Mouse (Mus musculus): Measurements from ENCODE around the gene Mdh1b. TPM values are rescaled to one million over a fixed set of nuclear protein-coding genes. Genes with fewer than 3 reads are reported as not detected.

Gene Mdh1b
- polyA plus RNA-seq, 1 experiment from 2014 or later, result not detected

GRCm38 (mm10) chr1:63708876-63709275 lies 21.2 kb downstream of the Mdh1b start:
- peaks cover 17% of the 10 kb centered on the region for H3K4me1 ChIP-seq
- H3K9me3 ChIP-seq, result no peaks in the 10 kb centered on the region
- no peak for ATAC-seq (ENCODE audit: low FRiP score, low read depth)
- H3K4me2 ChIP-seq (replicated peaks), result no peak overlapping the region
- 77% methylated on average over 3 of the region's 3 CpGs for WGBS
- no peak overlapping the region for H3K4me3 ChIP-seq
- H3K27me3 ChIP-seq, result peaks cover 20% of the 10 kb centered on the region; the same call in 1 of the 2 replicates
- H3K27ac ChIP-seq, result no peak overlapping the region
- no peaks in the 10 kb centered on the region for H3K36me3 ChIP-seq
- H3K9ac ChIP-seq, result no peak overlapping the region

- Histone ChIP-seq H3K27me3 (peaks cover 19% of the 10 kb centered on the region), H3K4me3 (no peak overlapping the region), H3K36me3 (no peaks in the 10 kb centered on the region), H3K4me2 (replicated peaks) (peak overlapping the region; percentile 26; the same call in 1 of the 2 replicates), H3K27ac (no peak overlapping the region), H3K4me1 (peaks cover 17% of the 10 kb centered on the region), H3K9ac (no peak overlapping the region), H3K9me3 (no peaks in the 10 kb centered on the region)
- peak; percentile 94 for ATAC-seq (ENCODE audit: low FRiP score, low read depth)
- WGBS, result 30% methylated on average over 5 of the region's 5 CpGs
Observed at GRCm38 (mm10) chr1:63705733-63706132, 24.4 kb downstream of the Mdh1b start.

- Histone ChIP-seq H3K9me3 (no peaks in the 10 kb centered on the region; the same call in 1 of the 2 replicates), H3K4me3 (no peak overlapping the region), H3K4me1 (no peaks in the 10 kb centered on the region), H3K27ac (no peak overlapping the region), H3K4me2 (replicated peaks) (no peak overlapping the region), H3K27me3 (peaks cover 36% of the 10 kb centered on the region), H3K36me3 (no peaks in the 10 kb centered on the region), H3K9ac (no peak overlapping the region)
- WGBS, result 78% methylated on average over 3 of the region's 3 CpGs
- ATAC-seq (ENCODE audit: low FRiP score, low read depth), result no peak
Observed at GRCm38 (mm10) chr1:63696861-63697260, 33.3 kb downstream of the Mdh1b start.

GRCm38 (mm10) chr1:63686827-63687226 lies 43.3 kb downstream of the Mdh1b start, which contains the start of gene Dytn:
Gene Dytn (minus strand): TSS chr1:63686927.
- no peak within 1 kb of the TSS for H3K4me2 ChIP-seq (replicated peaks)
- H3K9me3 ChIP-seq, result no peaks in the 10 kb centered on the region
- ATAC-seq (ENCODE audit: low FRiP score, low read depth), result no peak
- no peaks in the 10 kb centered on the region for H3K4me1 ChIP-seq
- H3K36me3 ChIP-seq, result no peaks in the 10 kb centered on the region
- H3K27ac ChIP-seq, result no peak within 1 kb of the TSS
- 83% methylated on average over 4 of the region's 4 CpGs for WGBS
- H3K4me3 ChIP-seq, result no peak within 1 kb of the TSS
- peaks cover 36% of the 10 kb centered on the region for H3K27me3 ChIP-seq
- H3K9ac ChIP-seq, result no peak within 1 kb of the TSS

GRCm38 (mm10) chr1:63675975-63676374 lies 54.1 kb downstream of the Mdh1b start:
- Histone ChIP-seq H3K4me2 (replicated peaks) (no peak overlapping the region), H3K9me3 (no peaks in the 10 kb centered on the region), H3K4me1 (no peaks in the 10 kb centered on the region), H3K4me3 (no peak overlapping the region), H3K27ac (no peak overlapping the region), H3K27me3 (peaks cover 12% of the 10 kb centered on the region), H3K9ac (no peak overlapping the region), H3K36me3 (no peaks in the 10 kb centered on the region)
- ATAC-seq (ENCODE audit: low FRiP score, low read depth), result no peak
- WGBS, result 86% methylated on average over 3 of the region's 3 CpGs

GRCm38 (mm10) chr1:63668852-63669160 lies 61.3 kb downstream of the Mdh1b start:
- Histone ChIP-seq H3K4me2 (replicated peaks) (peak overlapping the region; percentile 31; the same call in 1 of the 2 replicates), H3K4me3 (no peak overlapping the region), H3K27ac (no peak overlapping the region), H3K9me3 (no peaks in the 10 kb centered on the region), H3K4me1 (0 out of 2 replicates have a peak, but pooled peaks cover 8% of the 10 kb centered on the region), H3K27me3 (peaks cover 29% of the 10 kb centered on the region), H3K9ac (no peak overlapping the region), H3K36me3 (no peaks in the 10 kb centered on the region)
- no peak for ATAC-seq (ENCODE audit: low FRiP score, low read depth)
- 6% methylated on average over 3 of the region's 3 CpGs for WGBS

- no peaks in the 10 kb centered on the region for H3K36me3 ChIP-seq
- no peaks in the 10 kb centered on the region for H3K9me3 ChIP-seq
- H3K4me1 ChIP-seq, result 0 out of 2 replicates have a peak, but pooled peaks cover 8% of the 10 kb centered on the region
- no peak overlapping the region for H3K4me3 ChIP-seq
- 24% methylated on average over 13 of the region's 13 CpGs for WGBS
- peak overlapping the region; percentile 31; the same call in 1 of the 2 replicates for H3K4me2 ChIP-seq (replicated peaks)
- no peak for ATAC-seq (ENCODE audit: low FRiP score, low read depth)
- H3K27ac ChIP-seq, result no peak overlapping the region
- peaks cover 29% of the 10 kb centered on the region for H3K27me3 ChIP-seq
- H3K9ac ChIP-seq, result no peak overlapping the region
Observed at GRCm38 (mm10) chr1:63667949-63668851, 61.9 kb downstream of the Mdh1b start.

GRCm38 (mm10) chr1:63667201-63667948 lies 62.7 kb downstream of the Mdh1b start:
- no peak for ATAC-seq (ENCODE audit: low FRiP score, low read depth)
- Histone ChIP-seq H3K36me3 (no peaks in the 10 kb centered on the region), H3K9me3 (no peaks in the 10 kb centered on the region), H3K27ac (no peak overlapping the region), H3K4me2 (replicated peaks) (no peak overlapping the region), H3K4me1 (0 out of 2 replicates have a peak, but pooled peaks cover 8% of the 10 kb centered on the region), H3K27me3 (peaks cover 29% of the 10 kb centered on the region), H3K4me3 (no peak overlapping the region), H3K9ac (no peak overlapping the region)
- WGBS, result 27% methylated on average over 9 of the region's 9 CpGs

- ATAC-seq (ENCODE audit: low FRiP score, low read depth), result no peak
- H3K9ac ChIP-seq, result no peak overlapping the region
- 95% methylated on average over 2 of the region's 2 CpGs for WGBS
- H3K27me3 ChIP-seq, result peaks cover 35% of the 10 kb centered on the region
- H3K4me3 ChIP-seq, result no peak overlapping the region
- H3K4me1 ChIP-seq, result 0 out of 2 replicates have a peak, but pooled peaks cover 8% of the 10 kb centered on the region
- no peak overlapping the region for H3K27ac ChIP-seq
- no peak overlapping the region for H3K4me2 ChIP-seq (replicated peaks)
- H3K9me3 ChIP-seq, result no peaks in the 10 kb centered on the region
- no peaks in the 10 kb centered on the region for H3K36me3 ChIP-seq
Observed at GRCm38 (mm10) chr1:63666089-63666488, 64.0 kb downstream of the Mdh1b start.

- Histone ChIP-seq H3K9me3 (no peaks in the 10 kb centered on the region), H3K9ac (no peak overlapping the region), H3K4me1 (no peaks in the 10 kb centered on the region), H3K27me3 (peaks cover 22% of the 10 kb centered on the region), H3K36me3 (no peaks in the 10 kb centered on the region), H3K27ac (no peak overlapping the region), H3K4me3 (no peak overlapping the region), H3K4me2 (replicated peaks) (no peak overlapping the region)
- 2% methylated on average over 7 of the region's 7 CpGs for WGBS
- no peak for ATAC-seq (ENCODE audit: low FRiP score, low read depth)
Observed at GRCm38 (mm10) chr1:63659591-63659990, 70.5 kb downstream of the Mdh1b start.

GRCm38 (mm10) chr1:63658016-63658415 lies 72.1 kb downstream of the Mdh1b start:
- Histone ChIP-seq H3K4me1 (no peaks in the 10 kb centered on the region), H3K9me3 (no peaks in the 10 kb centered on the region), H3K4me3 (no peak overlapping the region), H3K27ac (no peak overlapping the region), H3K36me3 (no peaks in the 10 kb centered on the region), H3K27me3 (peaks cover 22% of the 10 kb centered on the region), H3K4me2 (replicated peaks) (no peak overlapping the region), H3K9ac (no peak overlapping the region)
- WGBS, result 11% methylated on average over 6 of the region's 6 CpGs
- ATAC-seq (ENCODE audit: low FRiP score, low read depth), result no peak

All from limb, embryonic 13.5 days (tissue).